Mouse (Mus musculus) G1E (cell line): Measurements from ENCODE around the gene Col6a3. TPM values are rescaled to one million over a fixed set of nuclear protein-coding genes. Genes with fewer than 3 reads are reported as not detected.

Experiments
- ATAC-seq: 2 replicates; pipeline ENCODE4 v1.8.0; 2016; ENCODE audit warnings: mild to moderate bottlenecking; ENCODE audit not compliant: insufficient number of reproducible peaks, poor library complexity, low FRiP score, severe bottlenecking; ENCODE audit errors: extremely low read depth
- DNase-seq: peaks from one replicate; pipeline ENCODE4 v3.0.0; 2012; ENCODE audit warnings: low spot score
- H3K27me3 ChIP-seq: 2 replicates; pipeline ENCODE4 v1.6.1; 2012; ENCODE audit warnings: mild to moderate bottlenecking, low read length, inconsistent platforms; ENCODE audit not compliant: insufficient read depth
- H3K36me3 ChIP-seq: replicated peaks from 2 replicates; pipeline ENCODE3; 2012; ENCODE audit warnings: mild to moderate bottlenecking, inconsistent platforms
- H3K4me1 ChIP-seq: 2 replicates; pipeline ENCODE4 v1.6.1; 2012; ENCODE audit warnings: low read depth, low read length, inconsistent platforms, mixed read lengths; ENCODE audit not compliant: insufficient read depth
- H3K4me3 ChIP-seq: 2 replicates; pipeline ENCODE4 v1.5.1; 2012; ENCODE audit warnings: low read depth, mild to moderate bottlenecking, inconsistent platforms, low read length, moderate library complexity, mixed read lengths
- H3K9me3 ChIP-seq: replicated peaks from 2 replicates; pipeline ENCODE4 v1.6.1; 2012; ENCODE audit warnings: inconsistent platforms
- CTCF ChIP-seq: IDR thresholded peaks from 2 replicates; pipeline ENCODE4 v1.5.1; 2012; ENCODE audit warnings: low read depth, low read length, inconsistent platforms, mixed read lengths
- GATA1 ChIP-seq: IDR thresholded peaks from 2 replicates; pipeline ENCODE4 v1.6.1; 2012; ENCODE audit warnings: borderline replicate concordance, low read length, inconsistent platforms, mixed read lengths
- GATA2 ChIP-seq: IDR thresholded peaks from 2 replicates; pipeline ENCODE4 v1.6.1; 2012; ENCODE audit warnings: low read depth, low read length, inconsistent platforms, borderline replicate concordance
- POLR2AphosphoS5 ChIP-seq: IDR thresholded peaks from 2 replicates; pipeline ENCODE4 v1.6.1; 2012; ENCODE audit warnings: low read depth, low read length, inconsistent platforms; ENCODE audit not compliant: insufficient replicate concordance
- TAL1 ChIP-seq: conservative IDR thresholded peaks from 2 replicates; pipeline ENCODE4 v1.6.1; 2012; ENCODE audit warnings: low read depth, low read length, inconsistent platforms, mixed read lengths
- polyA plus RNA-seq: library from polyadenylated mRNA; stranded (reverse); fragments of >175 nt; gene quantifications from 2 replicates; pipeline ENCODE4 v1.2.3, GENCODE M21; 2012
- total RNA-seq, 2 experiments: library from RNA; stranded (forward) in 1 of 2; stranded (reverse) in 1 of 2; fragments of 200-1000 nt in 1 of 2; fragments of >200 nt in 1 of 2; fragmentation: Nextera tagmentation in 1 of 2; gene quantifications; 2 replicates each; pipeline ENCODE4 v1.2.3; 2014 to 2017

Col6a3 gene
- total and polyA plus RNA-seq, 3 experiments, result 0.22 TPM; not detected in 2

- H3K9me3 ChIP-seq, result peaks cover 65% of the 10 kb centered on the region
- H3K4me3 ChIP-seq, result no peak overlapping the region
- H3K36me3 ChIP-seq, result no peaks in the 10 kb centered on the region
- DNase-seq (no peak), ATAC-seq (no peak)
- no peaks in the 10 kb centered on the region for H3K27me3 ChIP-seq
- H3K4me1 ChIP-seq, result no peaks in the 10 kb centered on the region
- TF ChIP-seq POLR2AphosphoS5, result no peak
- no peak for TF ChIP-seq GATA1
- TF ChIP-seq GATA2, result no peak
- no peak for TF ChIP-seq TAL1
These were observed 23.0 kb upstream of the Col6a3 start for GRCm38 (mm10) chr1:90866734-90867133.

GRCm38 (mm10) chr1:90855880-90856279 is 12.1 kb upstream of the Col6a3 start:
- TF ChIP-seq POLR2AphosphoS5 (no peak), TAL1 (no peak)
- H3K9me3 ChIP-seq, result peaks cover 55% of the 10 kb centered on the region
- DNase-seq, result no peak
- no peaks in the 10 kb centered on the region for H3K4me1 ChIP-seq
- no peak for ATAC-seq
- no peak overlapping the region for H3K4me3 ChIP-seq
- no peaks in the 10 kb centered on the region for H3K27me3 ChIP-seq
- no peaks in the 10 kb centered on the region for H3K36me3 ChIP-seq

- Histone ChIP-seq H3K4me3 (no peak overlapping the region; the same call in 1 of the 2 replicates), H3K36me3 (no peaks in the 10 kb centered on the region), H3K27me3 (no peaks in the 10 kb centered on the region), H3K9me3 (peaks cover 79% of the 10 kb centered on the region), H3K4me1 (no peaks in the 10 kb centered on the region)
- DNase-seq (no peak), ATAC-seq (no peak)
- TF ChIP-seq CTCF (no peak), GATA2 (no peak), POLR2AphosphoS5 (no peak), GATA1 (no peak), TAL1 (no peak)
These were observed 6.1 kb upstream of the Col6a3 start for GRCm38 (mm10) chr1:90849836-90850235.

GRCm38 (mm10) chr1:90845206-90845605 is 1.4 kb upstream of the Col6a3 start:
- no peaks in the 10 kb centered on the region for H3K27me3 ChIP-seq
- H3K4me1 ChIP-seq, result no peaks in the 10 kb centered on the region
- DNase-seq, result no peak
- no peaks in the 10 kb centered on the region for H3K36me3 ChIP-seq
- peaks cover 91% of the 10 kb centered on the region for H3K9me3 ChIP-seq
- H3K4me3 ChIP-seq, result no peak overlapping the region
- no peak for ATAC-seq
- TF ChIP-seq POLR2AphosphoS5 (no peak), TAL1 (no peak), CTCF (no peak), GATA1 (no peak), GATA2 (no peak)

GRCm38 (mm10) chr1:90842789-90843587 is 783 bp downstream of the Col6a3 start:
- no peak for DNase-seq
- H3K27me3 ChIP-seq, result no peaks in the 10 kb centered on the region
- TF ChIP-seq GATA1, result no peak
- TF ChIP-seq TAL1, result no peak
- no peak for TF ChIP-seq CTCF
- TF ChIP-seq POLR2AphosphoS5, result no peak
- TF ChIP-seq GATA2, result no peak
- ATAC-seq, result no peak
- H3K4me3 ChIP-seq, result no peak overlapping the region
- no peaks in the 10 kb centered on the region for H3K36me3 ChIP-seq
- H3K4me1 ChIP-seq, result no peaks in the 10 kb centered on the region
- peaks cover 90% of the 10 kb centered on the region for H3K9me3 ChIP-seq

GRCm38 (mm10) chr1:90840250-90840649 is 3.5 kb downstream of the Col6a3 start:
- Histone ChIP-seq H3K9me3 (peaks cover 79% of the 10 kb centered on the region), H3K4me1 (no peaks in the 10 kb centered on the region), H3K27me3 (no peaks in the 10 kb centered on the region), H3K36me3 (no peaks in the 10 kb centered on the region), H3K4me3 (no peak overlapping the region)
- ATAC-seq, result no peak
- TF ChIP-seq GATA2 (no peak), CTCF (no peak), GATA1 (no peak), TAL1 (no peak), POLR2AphosphoS5 (no peak)
- no peak for DNase-seq

GRCm38 (mm10) chr1:90838657-90839056 is 5.1 kb downstream of the Col6a3 start:
- no peaks in the 10 kb centered on the region for H3K27me3 ChIP-seq
- no peak overlapping the region for H3K4me3 ChIP-seq
- H3K4me1 ChIP-seq, result no peaks in the 10 kb centered on the region
- ATAC-seq (no peak), DNase-seq (no peak)
- no peaks in the 10 kb centered on the region for H3K36me3 ChIP-seq
- TF ChIP-seq TAL1 (no peak), GATA1 (no peak), GATA2 (no peak), POLR2AphosphoS5 (no peak), CTCF (no peak)
- H3K9me3 ChIP-seq, result peaks cover 80% of the 10 kb centered on the region
